ENCODE assay signal across 14 mouse cellular contexts in genomic region chr9:42083661-42084067, GRCm38 (mm10). TPM values are rescaled to one million over a fixed set of nuclear protein-coding genes. Genes with fewer than 3 reads are reported as not detected.
DNase-seq lines count a peak whose midpoint lies in the region; ATAC-seq lines count a peak whose summit lies in the region.
"Had no signal": no experiment of that assay in that cellular context is flagged by ENCODE, and none has a peak within 500 bp of the region (broad histone marks: within the 10 kb centered on the region; RNA-seq: fewer than 3 reads in every experiment).

No protein-coding gene starts in this region.

- H3K4me1 ChIP-seq in midbrain, embryonic 13.5 days (replicated peaks), result no peaks in the 10 kb centered on the region
- no peaks in the 10 kb centered on the region for H3K4me1 ChIP-seq in forebrain, embryonic 12.5 days

- H3K27ac ChIP-seq in midbrain, embryonic 13.5 days, result no peak overlapping the region
- H3K27ac ChIP-seq in forebrain, embryonic 12.5 days, result no peak overlapping the region
- H3K27ac ChIP-seq: limb, embryonic 13.5 days had no signal

- H3K27me3 ChIP-seq in splenic B cell, adult 2 months (ENCODE audit: control insufficient read depth, insufficient read depth, low read length, poor library complexity, severe bottlenecking), result no peaks in the 10 kb centered on the region
- no peaks in the 10 kb centered on the region for H3K27me3 ChIP-seq in midbrain, embryonic 13.5 days
- H3K27me3 ChIP-seq in forebrain, embryonic 12.5 days, result no peaks in the 10 kb centered on the region
- H3K27me3 ChIP-seq: limb, embryonic 13.5 days had no signal

- peaks cover 13% of the 10 kb centered on the region for H3K36me3 ChIP-seq in splenic B cell, adult 2 months (ENCODE audit: control insufficient read depth, insufficient read depth, low read length, poor library complexity, severe bottlenecking)
- peaks cover 7% of the 10 kb centered on the region; the same call in 1 of the 2 replicates for H3K36me3 ChIP-seq in midbrain, embryonic 13.5 days
- H3K36me3 ChIP-seq in forebrain, embryonic 12.5 days (replicated peaks), result 0 out of 2 replicates have a peak, but pooled peaks cover 3% of the 10 kb centered on the region

- no peak overlapping the region for H3K4me3 ChIP-seq in midbrain, embryonic 13.5 days (replicated peaks)
- no peak overlapping the region for H3K4me3 ChIP-seq in forebrain, embryonic 12.5 days (replicated peaks)
- H3K4me3 ChIP-seq: limb, embryonic 13.5 days had no signal

- no peaks in the 10 kb centered on the region for H3K9me3 ChIP-seq in midbrain, embryonic 13.5 days
- H3K9me3 ChIP-seq in forebrain, embryonic 12.5 days, result no peaks in the 10 kb centered on the region
- H3K9me3 ChIP-seq: limb, embryonic 13.5 days had no signal

- intact Hi-C loops in left cerebral cortex, postnatal 4 days (cut with DNase I), result no loop called here
- intact Hi-C loops in left cerebral cortex, postnatal 14 days (cut with DNase I), result no loop called here

- peak; percentile 76 for DNase-seq in left cerebral cortex, adult 11 months (ENCODE audit: low spot score)
- no peak for DNase-seq in left cerebral cortex, postnatal 4 days
- DNase-seq in frontal cortex, postnatal 25 days (ENCODE audit: low spot score in 2 of 2), result peak; percentile 45 to 57
- DNase-seq in left cerebral cortex, postnatal 14 days (ENCODE audit: low spot score in 2 of 2), result peak; percentile 84 to 86
- DNase-seq in splenic B cell, adult 2 months (ENCODE audit: low read depth, low spot score), result peak; percentile 76
- DNase-seq in lung, postnatal 36 days, result no peak
- DNase-seq: adrenal gland, postnatal 36 days; cerebellum, postnatal 10 days had no signal

- H3K4me2 ChIP-seq in midbrain, embryonic 13.5 days (replicated peaks), result no peak overlapping the region
- H3K4me2 ChIP-seq in forebrain, embryonic 12.5 days, result no peak overlapping the region
- H3K4me2 ChIP-seq: heart, embryonic 11.5 days; limb, embryonic 13.5 days had no signal

- no peak overlapping the region for H3K9ac ChIP-seq in midbrain, embryonic 13.5 days (replicated peaks)
- no peak overlapping the region for H3K9ac ChIP-seq in forebrain, embryonic 12.5 days
- H3K9ac ChIP-seq: limb, embryonic 13.5 days had no signal

- ATAC-seq in midbrain, embryonic 13.5 days, result no peak
- ATAC-seq in forebrain, embryonic 12.5 days (ENCODE audit: low FRiP score), result no peak
- ATAC-seq: forebrain, embryonic 16.5 days; lung, postnatal 0 days had no signal

- WGBS in midbrain, embryonic 13.5 days, result 87% methylated on average over 4 of the region's 4 CpGs
- 88% methylated on average over 4 of the region's 4 CpGs for WGBS in forebrain, embryonic 12.5 days

RNA-seq across cellular contexts. Expression of gene Sorl1, which starts 40.4 kb away (rescaled TPM):
- 10 to 100 TPM; 44.8 to 45.3 TPM for total RNA-seq in left cerebral cortex, postnatal 4 days (2021)
- 100 to 1,000 TPM; 137 to 158 TPM for total RNA-seq in left cerebral cortex, postnatal 14 days (2021)
- polyA plus RNA-seq in midbrain, embryonic 13.5 days (2015; fragmentation: Nextera tagmentation; extraction: Ambion mirVana), result 5.4 and 6.1 TPM in 2 replicates
- polyA plus RNA-seq in forebrain, embryonic 12.5 days (2016; fragmentation: Nextera tagmentation; extraction: Ambion mirVana), result 8.2 and 11.1 TPM in 2 replicates

Comparison
In these comparisons a context has a peak if more than half of its experiments do, and no peak if none do; other contexts are left out.
1. DNase-seq: peak in left cerebral cortex, adult 11 months (single experiment), frontal cortex, postnatal 25 days (2 of 2), left cerebral cortex, postnatal 14 days (2 of 2) and splenic B cell, adult 2 months (single experiment); none in left cerebral cortex, postnatal 4 days (single experiment) and lung, postnatal 36 days (single experiment).